Mouse (Mus musculus) hindbrain, embryonic 12.5 days (tissue): ENCODE results near the gene Ptchd3. TPM values are rescaled to one million over a fixed set of nuclear protein-coding genes. Genes with fewer than 3 reads are reported as not detected.

ENCODE experiments used
- ATAC-seq: fragments of 200-750 bp; cut with Nextera tagmentation; 2 replicates; pipeline ENCODE4 v1.8.0; 2017; ENCODE audit warnings: moderate TSS enrichment; ENCODE audit not compliant: low FRiP score
- H3K27ac ChIP-seq: fragments of 300-500 bp; sonication (generic); 2 replicates; pipeline ENCODE4 v1.5.1; 2016; ENCODE audit warnings: mild to moderate bottlenecking
- H3K27me3 ChIP-seq: fragments of 300-500 bp; sonication (generic); 2 replicates; pipeline ENCODE4 v1.6.1; 2016; ENCODE audit warnings: mild to moderate bottlenecking
- H3K36me3 ChIP-seq: fragments of 300-500 bp; sonication (generic); 2 replicates; pipeline ENCODE4 v1.6.1; 2016; ENCODE audit warnings: mild to moderate bottlenecking
- H3K4me1 ChIP-seq: fragments of 300-500 bp; sonication (generic); 2 replicates; pipeline ENCODE4 v1.6.1; 2016
- H3K4me2 ChIP-seq: fragments of 300-500 bp; sonication (generic); replicated peaks from 2 replicates; pipeline ENCODE4 v1.6.1; 2016; ENCODE audit warnings: mild to moderate bottlenecking
- H3K4me3 ChIP-seq: fragments of 300-500 bp; sonication (generic); 2 replicates; pipeline ENCODE4 v1.5.1; 2016; ENCODE audit warnings: mild to moderate bottlenecking
- H3K9ac ChIP-seq: fragments of 300-500 bp; sonication (generic); 2 replicates; pipeline ENCODE4 v1.6.1; 2016; ENCODE audit warnings: mild to moderate bottlenecking, moderate library complexity
- H3K9me3 ChIP-seq: fragments of 300-500 bp; sonication (generic); replicated peaks from 2 replicates; pipeline ENCODE4 v1.6.1; 2016; ENCODE audit warnings: mild to moderate bottlenecking
- WGBS: fragments of 180-500 bp; shearing (Covaris S2); methylation state at CpG from one replicate; pipeline ENCODE4 v1.1.7; 2016; 5-methylcytosine and 5-hydroxymethylcytosine counted together
- polyA plus RNA-seq: library from polyadenylated mRNA; unstranded; fragments of >200 nt; fragmentation: Nextera tagmentation; extraction: Ambion mirVana; gene quantifications from 2 replicates; pipeline ENCODE4 v1.2.1, GENCODE M21; 2016

The Ptchd3 gene
- polyA plus RNA-seq, 1 experiment from 2014 or later: not detected

GRCm38 (mm10) chr11:121802743-121803142 lies 27.3 kb upstream of the Ptchd3 start:
- Histone ChIP-seq H3K9ac (no peak overlapping the region), H3K27me3 (no peaks in the 10 kb centered on the region), H3K4me3 (no peak overlapping the region), H3K4me1 (no peaks in the 10 kb centered on the region), H3K9me3 (no peaks in the 10 kb centered on the region), H3K27ac (no peak overlapping the region), H3K4me2 (no peak overlapping the region), H3K36me3 (no peaks in the 10 kb centered on the region)
- 95% methylated on average over 2 of the region's 2 CpGs for WGBS
- ATAC-seq: no peak

GRCm38 (mm10) chr11:121804258-121805027 lies 25.6 kb upstream of the Ptchd3 start:
- Histone ChIP-seq H3K9me3 (no peaks in the 10 kb centered on the region), H3K4me2 (no peak overlapping the region), H3K9ac (no peak overlapping the region), H3K4me1 (no peaks in the 10 kb centered on the region), H3K4me3 (no peak overlapping the region), H3K27me3 (no peaks in the 10 kb centered on the region), H3K27ac (no peak overlapping the region), H3K36me3 (no peaks in the 10 kb centered on the region)
- ATAC-seq: no peak
- 94% methylated on average over 5 of the region's 5 CpGs for WGBS

GRCm38 (mm10) chr11:121808204-121808852 lies 21.7 kb upstream of the Ptchd3 start:
- Histone ChIP-seq H3K4me2 (no peak overlapping the region), H3K9me3 (no peaks in the 10 kb centered on the region), H3K4me3 (no peak overlapping the region), H3K4me1 (no peaks in the 10 kb centered on the region), H3K9ac (no peak overlapping the region), H3K36me3 (no peaks in the 10 kb centered on the region), H3K27me3 (no peaks in the 10 kb centered on the region), H3K27ac (no peak overlapping the region)
- 0 out of 2 replicates have a peak, but pooled peaks have one; percentile 11 for ATAC-seq
- WGBS: 7% methylated on average over 4 of the region's 4 CpGs

- H3K27me3 ChIP-seq: no peaks in the 10 kb centered on the region
- no peak overlapping the region for H3K4me3 ChIP-seq
- H3K9me3 ChIP-seq: no peaks in the 10 kb centered on the region
- no peaks in the 10 kb centered on the region for H3K4me1 ChIP-seq
- WGBS: 56% methylated on average over 1 of the region's 1 CpGs
- no peak overlapping the region for H3K4me2 ChIP-seq
- no peak overlapping the region for H3K27ac ChIP-seq
- no peak overlapping the region for H3K9ac ChIP-seq
- no peaks in the 10 kb centered on the region for H3K36me3 ChIP-seq
- ATAC-seq: no peak
Observed at GRCm38 (mm10) chr11:121808866-121809265, 21.2 kb upstream of the Ptchd3 start.

GRCm38 (mm10) chr11:121845923-121846322 lies 15.9 kb downstream of the Ptchd3 start:
- WGBS: 36% methylated on average over 2 of the region's 2 CpGs

GRCm38 (mm10) chr11:121847790-121848299 lies 17.8 kb downstream of the Ptchd3 start:
- Histone ChIP-seq H3K9me3 (peaks cover 6% of the 10 kb centered on the region; the same call in 1 of the 2 replicates), H3K4me2 (peak overlapping the region; percentile 62), H3K4me1 (0 out of 2 replicates have a peak, but pooled peaks cover 3% of the 10 kb centered on the region), H3K27ac (peak overlapping the region; percentile 81), H3K36me3 (no peaks in the 10 kb centered on the region), H3K9ac (peak overlapping the region; percentile 63), H3K4me3 (peak overlapping the region; percentile 47), H3K27me3 (no peaks in the 10 kb centered on the region)
- peak; percentile 99 for ATAC-seq
- under 1% methylated on average over 11 of the region's 11 CpGs for WGBS

More at GRCm38 (mm10) chr11:121845923-121846322, 15.9 kb downstream of the Ptchd3 start:
- Histone ChIP-seq H3K4me1 (0 out of 2 replicates have a peak, but pooled peaks cover 3% of the 10 kb centered on the region), H3K4me3 (no peak overlapping the region), H3K27ac (no peak overlapping the region), H3K9me3 (no peaks in the 10 kb centered on the region), H3K4me2 (no peak overlapping the region), H3K9ac (no peak overlapping the region), H3K27me3 (no peaks in the 10 kb centered on the region), H3K36me3 (no peaks in the 10 kb centered on the region)
- ATAC-seq: no peak

Other genes starting within 250 kb of the Ptchd3 start
- gene B3gntl1, start 157.1 kb upstream of the Ptchd3 start, polyA plus RNA-seq: 8.2 and 8.6 TPM in 2 replicates
- 22.3 and 26.1 TPM in 2 replicates for gene Metrnl, start 128.7 kb upstream of the Ptchd3 start, polyA plus RNA-seq